Mouse (Mus musculus) limb, embryonic 13.5 days (tissue): ENCODE results near the gene Rbbp4. TPM values are rescaled to one million over a fixed set of nuclear protein-coding genes. Genes with fewer than 3 reads are reported as not detected.

Source experiments
- ATAC-seq: fragments of 200-750 bp; cut with Nextera tagmentation; 2 replicates; pipeline ENCODE4 v1.8.0; 2017; ENCODE audit warnings: low read depth, moderate number of reproducible peaks, moderate TSS enrichment; ENCODE audit not compliant: low FRiP score
- H3K27ac ChIP-seq: fragments of 300-500 bp; sonication (generic); 2 replicates; pipeline ENCODE4 v1.5.1; 2015; ENCODE audit warnings: inconsistent platforms, mild to moderate bottlenecking, moderate library complexity
- H3K27me3 ChIP-seq: fragments of 300-500 bp; sonication (generic); 2 replicates; pipeline ENCODE4 v1.6.1; 2015; ENCODE audit warnings: mild to moderate bottlenecking, inconsistent platforms
- H3K36me3 ChIP-seq: fragments of 300-500 bp; sonication (generic); 2 replicates; pipeline ENCODE4 v1.6.1; 2015; ENCODE audit warnings: inconsistent platforms, mild to moderate bottlenecking, moderate library complexity
- H3K4me1 ChIP-seq: fragments of 300-500 bp; sonication (generic); 2 replicates; pipeline ENCODE4 v1.6.1; 2015; ENCODE audit warnings: inconsistent platforms
- H3K4me2 ChIP-seq: fragments of 300-500 bp; sonication (generic); replicated peaks from 2 replicates; pipeline ENCODE4 v1.6.1; 2015; ENCODE audit warnings: inconsistent platforms, mild to moderate bottlenecking, moderate library complexity
- H3K4me3 ChIP-seq: fragments of 300-500 bp; sonication (generic); 2 replicates; pipeline ENCODE4 v1.5.1; 2015; ENCODE audit warnings: moderate library complexity, mild to moderate bottlenecking, inconsistent platforms
- H3K9ac ChIP-seq: fragments of 300-500 bp; sonication (generic); 2 replicates; pipeline ENCODE4 v1.6.1; 2015; ENCODE audit warnings: mild to moderate bottlenecking, inconsistent platforms
- H3K9me3 ChIP-seq: fragments of 300-500 bp; sonication (generic); 2 replicates; pipeline ENCODE4 v1.6.1; 2016; ENCODE audit warnings: inconsistent platforms
- WGBS: fragments of 180-500 bp; shearing (Covaris S2); methylation state at CpG from one replicate; pipeline ENCODE4 v1.1.7; 2015; 5-methylcytosine and 5-hydroxymethylcytosine counted together
- polyA plus RNA-seq: library from polyadenylated mRNA; unstranded; fragments of >200 nt; fragmentation: Nextera tagmentation; extraction: Ambion mirVana; gene quantifications from 2 replicates; pipeline ENCODE4 v1.2.1, GENCODE M21; 2015

Gene Rbbp4
- polyA plus RNA-seq, 1 experiment from 2014 or later, result 491 TPM

- Histone ChIP-seq H3K27ac (0 out of 2 replicates have a peak within 1 kb of the TSS, but pooled peaks have one; percentile 44), H3K9me3 (no peaks in the 10 kb centered on the region), H3K36me3 (no peaks in the 10 kb centered on the region), H3K4me1 (peaks cover 17% of the 10 kb centered on the region), H3K9ac (peak within 1 kb of the TSS; percentile 72), H3K4me2 (peak within 1 kb of the TSS; percentile 96), H3K27me3 (peaks cover 31% of the 10 kb centered on the region), H3K4me3 (peak within 1 kb of the TSS; percentile 55)
- under 1% methylated on average over 48 of the region's 53 CpGs for WGBS
- peak; percentile 46 for ATAC-seq
These were observed 47.6 kb downstream of the Rbbp4 start, which contains the start of gene Sync for GRCm38 (mm10) chr4:129287472-129287981. Gene Sync (plus strand): TSS chr4:129287617.

GRCm38 (mm10) chr4:129286683-129287471 is 48.3 kb downstream of the Rbbp4 start:
- 2% methylated on average over 28 of the region's 28 CpGs for WGBS
- Histone ChIP-seq H3K4me2 (peak overlapping the region; percentile 96), H3K9me3 (no peaks in the 10 kb centered on the region), H3K4me1 (peaks cover 17% of the 10 kb centered on the region), H3K27me3 (peaks cover 31% of the 10 kb centered on the region), H3K27ac (no peak overlapping the region), H3K9ac (peak overlapping the region; percentile 72), H3K4me3 (peak overlapping the region; percentile 55), H3K36me3 (no peaks in the 10 kb centered on the region)
- peak; percentile 74 for ATAC-seq

GRCm38 (mm10) chr4:129286001-129286682 is 49.0 kb downstream of the Rbbp4 start:
- Histone ChIP-seq H3K27me3 (peaks cover 31% of the 10 kb centered on the region), H3K9me3 (no peaks in the 10 kb centered on the region), H3K27ac (no peak overlapping the region), H3K4me2 (peak overlapping the region; percentile 96), H3K4me3 (peak overlapping the region; percentile 55), H3K4me1 (peaks cover 17% of the 10 kb centered on the region), H3K36me3 (no peaks in the 10 kb centered on the region), H3K9ac (peak overlapping the region; percentile 72)
- 51% methylated on average over 5 of the region's 5 CpGs for WGBS
- ATAC-seq, result peak; percentile 42; the same call in 1 of the 2 replicates

- H3K4me3 ChIP-seq, result no peak overlapping the region
- H3K27me3 ChIP-seq, result peaks cover 31% of the 10 kb centered on the region
- WGBS, result 77% methylated on average over 2 of the region's 2 CpGs
- H3K9ac ChIP-seq, result no peak overlapping the region
- no peak overlapping the region for H3K27ac ChIP-seq
- peaks cover 17% of the 10 kb centered on the region for H3K4me1 ChIP-seq
- H3K36me3 ChIP-seq, result no peaks in the 10 kb centered on the region
- no peak overlapping the region for H3K4me2 ChIP-seq
- H3K9me3 ChIP-seq, result no peaks in the 10 kb centered on the region
- ATAC-seq, result no peak
These were observed 50.5 kb downstream of the Rbbp4 start for GRCm38 (mm10) chr4:129284685-129285084.

GRCm38 (mm10) chr4:129283226-129283625 is 51.9 kb downstream of the Rbbp4 start:
- H3K36me3 ChIP-seq, result no peaks in the 10 kb centered on the region
- H3K27ac ChIP-seq, result no peak overlapping the region
- 91% methylated on average over 5 of the region's 5 CpGs for WGBS
- H3K4me1 ChIP-seq, result peaks cover 17% of the 10 kb centered on the region
- ATAC-seq, result no peak
- H3K4me3 ChIP-seq, result no peak overlapping the region
- no peaks in the 10 kb centered on the region for H3K9me3 ChIP-seq
- peaks cover 24% of the 10 kb centered on the region for H3K27me3 ChIP-seq
- no peak overlapping the region for H3K9ac ChIP-seq
- no peak overlapping the region for H3K4me2 ChIP-seq

GRCm38 (mm10) chr4:129282786-129283185 is 52.4 kb downstream of the Rbbp4 start:
- 79% methylated on average over 5 of the region's 5 CpGs for WGBS
- no peaks in the 10 kb centered on the region for H3K36me3 ChIP-seq
- no peaks in the 10 kb centered on the region for H3K9me3 ChIP-seq
- no peak for ATAC-seq
- H3K27ac ChIP-seq, result no peak overlapping the region
- no peak overlapping the region for H3K4me3 ChIP-seq
- peaks cover 20% of the 10 kb centered on the region for H3K27me3 ChIP-seq
- peaks cover 15% of the 10 kb centered on the region for H3K4me1 ChIP-seq
- no peak overlapping the region for H3K9ac ChIP-seq
- no peak overlapping the region for H3K4me2 ChIP-seq

GRCm38 (mm10) chr4:129276453-129276865 is 58.7 kb downstream of the Rbbp4 start:
- no peak overlapping the region for H3K4me3 ChIP-seq
- no peaks in the 10 kb centered on the region for H3K36me3 ChIP-seq
- no peak overlapping the region for H3K27ac ChIP-seq
- H3K9ac ChIP-seq, result no peak overlapping the region
- WGBS, result 3% methylated on average over 18 of the region's 18 CpGs
- no peaks in the 10 kb centered on the region for H3K27me3 ChIP-seq
- ATAC-seq, result 0 out of 2 replicates have a peak, but pooled peaks have one; percentile 16
- H3K9me3 ChIP-seq, result no peaks in the 10 kb centered on the region
- H3K4me2 ChIP-seq, result peak overlapping the region; percentile 23; the same call in 1 of the 2 replicates
- peaks cover 9% of the 10 kb centered on the region for H3K4me1 ChIP-seq

- Histone ChIP-seq H3K9me3 (no peaks in the 10 kb centered on the region), H3K4me1 (peaks cover 9% of the 10 kb centered on the region), H3K4me2 (no peak overlapping the region), H3K27me3 (no peaks in the 10 kb centered on the region), H3K9ac (no peak overlapping the region), H3K36me3 (no peaks in the 10 kb centered on the region), H3K4me3 (no peak overlapping the region), H3K27ac (no peak overlapping the region)
- 37% methylated on average over 5 of the region's 5 CpGs for WGBS
- ATAC-seq, result no peak
These were observed 62.5 kb downstream of the Rbbp4 start for GRCm38 (mm10) chr4:129272756-129273046.

- 21% methylated on average over 15 of the region's 15 CpGs for WGBS
- no peak overlapping the region for H3K9ac ChIP-seq
- H3K27ac ChIP-seq, result no peak overlapping the region
- H3K9me3 ChIP-seq, result no peaks in the 10 kb centered on the region
- H3K36me3 ChIP-seq, result no peaks in the 10 kb centered on the region
- ATAC-seq, result peak; percentile 14; the same call in 1 of the 2 replicates
- no peaks in the 10 kb centered on the region for H3K27me3 ChIP-seq
- no peak overlapping the region for H3K4me3 ChIP-seq
- H3K4me1 ChIP-seq, result peaks cover 9% of the 10 kb centered on the region
- H3K4me2 ChIP-seq, result peak overlapping the region; percentile 43
These were observed 63.0 kb downstream of the Rbbp4 start for GRCm38 (mm10) chr4:129271991-129272755.

GRCm38 (mm10) chr4:129268698-129269097 is 66.5 kb downstream of the Rbbp4 start:
- no peaks in the 10 kb centered on the region for H3K9me3 ChIP-seq
- H3K27ac ChIP-seq, result no peak overlapping the region
- H3K9ac ChIP-seq, result no peak overlapping the region
- 55% methylated on average over 1 of the region's 1 CpGs for WGBS
- H3K4me2 ChIP-seq, result no peak overlapping the region
- no peak overlapping the region for H3K4me3 ChIP-seq
- peaks cover 12% of the 10 kb centered on the region for H3K4me1 ChIP-seq
- H3K36me3 ChIP-seq, result no peaks in the 10 kb centered on the region
- ATAC-seq, result no peak
- H3K27me3 ChIP-seq, result no peaks in the 10 kb centered on the region

- Histone ChIP-seq H3K27ac (no peak overlapping the region), H3K36me3 (no peaks in the 10 kb centered on the region), H3K4me2 (no peak overlapping the region), H3K27me3 (no peaks in the 10 kb centered on the region), H3K9ac (no peak overlapping the region), H3K4me3 (no peak overlapping the region), H3K4me1 (peaks cover 12% of the 10 kb centered on the region), H3K9me3 (no peaks in the 10 kb centered on the region)
- ATAC-seq, result no peak
- WGBS, result 88% methylated on average over 5 of the region's 5 CpGs
These were observed 68.3 kb downstream of the Rbbp4 start for GRCm38 (mm10) chr4:129266821-129267220.

GRCm38 (mm10) chr4:129266191-129266590 is 69.0 kb downstream of the Rbbp4 start:
- no peak overlapping the region for H3K4me2 ChIP-seq
- 93% methylated on average over 4 of the region's 4 CpGs for WGBS
- no peak overlapping the region for H3K9ac ChIP-seq
- no peak overlapping the region for H3K4me3 ChIP-seq
- no peaks in the 10 kb centered on the region for H3K27me3 ChIP-seq
- no peak overlapping the region for H3K27ac ChIP-seq
- no peak for ATAC-seq
- H3K9me3 ChIP-seq, result no peaks in the 10 kb centered on the region
- H3K4me1 ChIP-seq, result peaks cover 12% of the 10 kb centered on the region
- H3K36me3 ChIP-seq, result no peaks in the 10 kb centered on the region
